Mouse (Mus musculus) embryonic fibroblast, embryonic 13.5 days (primary cell): Measurements from ENCODE around the gene Phlpp1.

Experiments
- CTCF ChIP-seq: IDR thresholded peaks from 2 replicates; pipeline ENCODE4 v1.5.1; 2011; ENCODE audit warnings: mild to moderate bottlenecking, control low read depth, low read length, moderate library complexity, borderline replicate concordance; ENCODE audit not compliant: insufficient read depth
- POLR2A ChIP-seq: IDR thresholded peaks from 2 replicates; pipeline ENCODE4 v1.6.1; 2011; ENCODE audit warnings: low read depth, mild to moderate bottlenecking, control low read depth, low read length, moderate library complexity

GRCm38 (mm10) chr1:106169741-106170265, 1.7 kb upstream of the Phlpp1 start:
- no peak for TF ChIP-seq POLR2A
- TF ChIP-seq CTCF: no peak
